Mouse (Mus musculus): ENCODE measurements around the gene Slc25a48. TPM values are rescaled to one million over a fixed set of nuclear protein-coding genes. Genes with fewer than 3 reads are reported as not detected.
A peak's percentile ranks its signal among the peaks of the same experiment; 100 is the strongest.

The Slc25a48 gene
- polyA plus RNA-seq, 1 experiment from 2014 or later: 0.05 TPM

GRCm38 (mm10) chr13:56516816-56517215 lies 78.7 kb downstream of the Slc25a48 start:
- WGBS: 50% methylated on average over 7 of the region's 7 CpGs
- no peaks in the 10 kb centered on the region for H3K27me3 ChIP-seq (replicated peaks)
- H3K4me3 ChIP-seq (replicated peaks): no peak overlapping the region
- no peaks in the 10 kb centered on the region; the same call in 1 of the 2 replicates for H3K4me1 ChIP-seq
- no peak overlapping the region for H3K9ac ChIP-seq (replicated peaks)
- H3K27ac ChIP-seq (replicated peaks): no peak overlapping the region
- H3K4me2 ChIP-seq: no peak overlapping the region
- H3K9me3 ChIP-seq (replicated peaks): no peaks in the 10 kb centered on the region
- no peak for ATAC-seq (ENCODE audit: low FRiP score)
- no peaks in the 10 kb centered on the region for H3K36me3 ChIP-seq

GRCm38 (mm10) chr13:56522081-56522820 lies 84.1 kb downstream of the Slc25a48 start, which contains the start of gene Fbxl21:
TSS of gene Fbxl21 (plus strand) at chr13:56522472.
- Histone ChIP-seq H3K9me3 (replicated peaks) (no peaks in the 10 kb centered on the region), H3K4me2 (peak within 1 kb of the TSS; percentile 94), H3K36me3 (no peaks in the 10 kb centered on the region), H3K27ac (replicated peaks) (peak within 1 kb of the TSS; percentile 61), H3K9ac (replicated peaks) (peak within 1 kb of the TSS; percentile 65), H3K4me1 (peaks cover 5% of the 10 kb centered on the region; the same call in 1 of the 2 replicates), H3K27me3 (replicated peaks) (no peaks in the 10 kb centered on the region), H3K4me3 (replicated peaks) (peak within 1 kb of the TSS; percentile 76)
- ATAC-seq (ENCODE audit: low FRiP score): peak; percentile 99
- WGBS: 1% methylated on average over 56 of the region's 56 CpGs

GRCm38 (mm10) chr13:56522821-56523167 lies 84.6 kb downstream of the Slc25a48 start:
- Histone ChIP-seq H3K27ac (replicated peaks) (peak overlapping the region; percentile 61), H3K4me2 (peak overlapping the region; percentile 94), H3K27me3 (replicated peaks) (no peaks in the 10 kb centered on the region), H3K9ac (replicated peaks) (peak overlapping the region; percentile 65), H3K4me3 (replicated peaks) (peak overlapping the region; percentile 76), H3K4me1 (peaks cover 5% of the 10 kb centered on the region; the same call in 1 of the 2 replicates), H3K36me3 (no peaks in the 10 kb centered on the region), H3K9me3 (replicated peaks) (no peaks in the 10 kb centered on the region)
- 5% methylated on average over 8 of the region's 8 CpGs for WGBS
- ATAC-seq (ENCODE audit: low FRiP score): peak; percentile 52; the same call in 1 of the 2 replicates

Other genes with a start within 250 kb of the Slc25a48 start
- 0.18 TPM in 1 of 2 replicates, not detected in the other for gene Neurog1, start 186.2 kb upstream of the Slc25a48 start, polyA plus RNA-seq (2015; fragmentation: Nextera tagmentation; extraction: Ambion mirVana)
- gene Cxcl14, start 141.8 kb upstream of the Slc25a48 start, polyA plus RNA-seq (2015; fragmentation: Nextera tagmentation; extraction: Ambion mirVana): 3.9 and 4.9 TPM in 2 replicates
- not detected in 2 replicates for gene Gm3045, start 11.8 kb upstream of the Slc25a48 start, polyA plus RNA-seq (2015; fragmentation: Nextera tagmentation; extraction: Ambion mirVana)
- gene Il9, start 43.9 kb downstream of the Slc25a48 start, polyA plus RNA-seq (2015; fragmentation: Nextera tagmentation; extraction: Ambion mirVana): not detected in 2 replicates
- 3.0 and 4.4 TPM in 2 replicates for gene Fbxl21, start 84.1 kb downstream of the Slc25a48 start, polyA plus RNA-seq (2015; fragmentation: Nextera tagmentation; extraction: Ambion mirVana)
- 0.37 TPM in 1 of 2 replicates, not detected in the other for gene Lect2, start 110.1 kb downstream of the Slc25a48 start, polyA plus RNA-seq (2015; fragmentation: Nextera tagmentation; extraction: Ambion mirVana)
- gene Tgfbi, start 171.2 kb downstream of the Slc25a48 start, polyA plus RNA-seq (2015; fragmentation: Nextera tagmentation; extraction: Ambion mirVana): 7.7 and 26.4 TPM in 2 replicates

Data from neural tube, embryonic 15.5 days (tissue).